Mouse (Mus musculus) neural tube, embryonic 14.5 days (tissue): Measurements from ENCODE around the gene Napsa. TPM values are rescaled to one million over a fixed set of nuclear protein-coding genes. Genes with fewer than 3 reads are reported as not detected.
A peak's percentile ranks its signal among the peaks of the same experiment; 100 is the strongest.

Source experiments
- ATAC-seq: fragments of 200-750 bp; cut with Nextera tagmentation; 2 replicates; pipeline ENCODE4 v1.8.0; 2017; ENCODE audit warnings: low read depth, mild to moderate bottlenecking, moderate TSS enrichment, moderate library complexity
- H3K27ac ChIP-seq: fragments of 300-500 bp; sonication (generic); 2 replicates; pipeline ENCODE4 v1.5.1; 2014; ENCODE audit warnings: low read depth, mild to moderate bottlenecking, control low read depth, low read length, moderate library complexity, mixed read lengths
- H3K27me3 ChIP-seq: fragments of 300-500 bp; sonication (generic); 2 replicates; pipeline ENCODE4 v1.6.1; 2014; ENCODE audit warnings: low read length; ENCODE audit not compliant: control insufficient read depth, insufficient read depth
- H3K36me3 ChIP-seq: fragments of 300-500 bp; sonication (generic); 2 replicates; pipeline ENCODE4 v1.6.1; 2014; ENCODE audit warnings: low read length, mixed read lengths; ENCODE audit not compliant: control insufficient read depth, insufficient read depth
- H3K4me1 ChIP-seq: fragments of 300-500 bp; sonication (generic); 2 replicates; pipeline ENCODE4 v1.6.1; 2014; ENCODE audit warnings: low read length; ENCODE audit not compliant: control insufficient read depth, insufficient read depth
- H3K4me2 ChIP-seq: fragments of 300-500 bp; sonication (generic); 2 replicates; pipeline ENCODE4 v1.6.1; 2014; ENCODE audit warnings: mild to moderate bottlenecking, low read depth, low read length, control low read depth
- H3K4me3 ChIP-seq: fragments of 300-500 bp; sonication (generic); 2 replicates; pipeline ENCODE4 v1.5.1; 2014; ENCODE audit warnings: low read depth, low read length, control low read depth, mixed read lengths
- H3K9ac ChIP-seq: fragments of 300-500 bp; sonication (generic); replicated peaks from 2 replicates; pipeline ENCODE4 v1.6.1; 2014; ENCODE audit warnings: low read depth, mild to moderate bottlenecking, control low read depth, low read length, mixed read lengths
- H3K9me3 ChIP-seq: fragments of 300-500 bp; sonication (generic); 2 replicates; pipeline ENCODE4 v1.6.1; 2016; ENCODE audit warnings: low read length; ENCODE audit not compliant: control insufficient read depth
- WGBS: fragments of 180-500 bp; shearing (Covaris S2); extraction: QIAGEN DNeasy Blood & Tissue Kit; methylation state at CpG from one replicate; pipeline ENCODE4 v1.1.7; 2014; 5-methylcytosine and 5-hydroxymethylcytosine counted together
- polyA plus RNA-seq: library from polyadenylated mRNA; unstranded; fragments of >200 nt; fragmentation: Nextera tagmentation; extraction: Ambion mirVana; gene quantifications from 2 replicates; pipeline ENCODE4 v1.2.1, GENCODE M21; 2014

Napsa gene
- polyA plus RNA-seq, 1 experiment from 2014 or later = 0.82 TPM

DNA sequence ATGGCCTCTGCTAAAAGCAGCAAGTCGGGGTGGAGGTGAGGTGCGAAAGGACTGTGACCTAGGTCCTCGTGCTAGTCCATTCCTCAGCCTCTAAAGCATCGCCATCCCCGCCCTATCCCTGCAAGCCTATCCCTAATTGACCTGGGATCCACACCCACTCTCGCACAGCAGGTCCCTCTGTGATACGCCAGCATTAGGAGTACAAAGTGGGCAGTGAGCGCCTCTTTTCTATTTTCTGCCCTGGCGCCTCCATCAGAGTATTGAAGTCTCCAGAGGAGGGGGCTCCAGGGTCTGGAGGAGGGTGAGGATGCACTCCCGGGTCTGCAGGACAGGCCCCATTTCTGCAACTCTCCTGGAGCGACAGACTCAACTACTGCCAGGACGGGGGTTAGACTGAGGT lies 16.2 kb downstream of the Napsa start:
- Histone ChIP-seq H3K4me2 (peak overlapping the region; percentile 73), H3K9ac (peak overlapping the region; percentile 53), H3K27me3 (peaks cover 11% of the 10 kb centered on the region; the same call in 1 of the 2 replicates), H3K27ac (no peak overlapping the region; the same call in 1 of the 2 replicates), H3K4me1 (peaks cover 38% of the 10 kb centered on the region), H3K4me3 (peak overlapping the region; percentile 42), H3K9me3 (no peaks in the 10 kb centered on the region), H3K36me3 (no peaks in the 10 kb centered on the region)
- no peak for ATAC-seq
- WGBS = 6% methylated on average over 12 of the region's 12 CpGs

DNA sequence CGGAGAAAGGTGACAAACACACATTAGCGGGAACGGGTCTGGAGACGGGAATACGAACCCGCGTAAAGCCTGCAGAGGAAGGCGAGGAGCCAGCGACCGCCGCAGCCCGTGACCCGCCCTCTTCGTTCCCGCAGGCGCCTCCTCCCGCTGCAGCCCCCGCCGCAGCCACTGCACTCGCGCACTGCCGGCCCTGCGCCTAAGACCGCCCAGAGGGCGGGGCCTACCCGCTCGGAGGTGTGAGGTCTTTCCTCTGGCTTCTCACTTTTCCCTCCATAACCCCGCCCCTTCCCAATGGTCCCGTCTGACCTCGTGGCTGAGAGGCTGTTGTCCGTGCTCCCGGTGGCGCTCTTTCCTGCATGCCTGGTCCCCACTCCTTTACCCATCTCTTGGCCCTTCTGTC lies 17.0 kb downstream of the Napsa start:
- Histone ChIP-seq H3K4me2 (peak overlapping the region; percentile 73), H3K36me3 (no peaks in the 10 kb centered on the region), H3K27me3 (peaks cover 11% of the 10 kb centered on the region; the same call in 1 of the 2 replicates), H3K9ac (peak overlapping the region; percentile 53), H3K27ac (peak overlapping the region; percentile 57), H3K4me1 (peaks cover 41% of the 10 kb centered on the region), H3K9me3 (no peaks in the 10 kb centered on the region), H3K4me3 (peak overlapping the region; percentile 42)
- WGBS = 0% methylated on average over 21 of the region's 33 CpGs
- peak; percentile 35 for ATAC-seq

DNA sequence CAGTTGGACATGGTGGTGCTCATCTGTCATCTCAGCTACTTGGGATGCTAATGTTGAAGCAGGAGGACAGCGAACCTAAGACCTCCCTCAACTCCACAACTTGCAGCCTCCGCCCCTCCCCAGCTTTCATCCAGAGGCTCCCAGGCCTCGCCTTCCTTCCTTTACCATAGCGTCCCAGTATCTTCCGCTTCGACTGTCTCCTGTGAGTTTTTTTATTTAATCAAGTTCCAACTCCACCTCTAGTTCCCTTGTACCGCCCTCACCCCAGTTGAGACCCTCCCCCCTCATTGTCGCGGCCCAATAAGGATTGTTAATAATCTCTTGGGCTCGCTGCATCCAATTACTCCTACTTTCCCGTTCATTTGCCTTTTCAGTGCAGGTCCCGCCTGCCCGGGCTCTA lies 17.8 kb downstream of the Napsa start:
- H3K4me3 ChIP-seq = peak overlapping the region; percentile 42
- no peak for ATAC-seq
- peaks cover 45% of the 10 kb centered on the region for H3K4me1 ChIP-seq
- H3K27ac ChIP-seq = peak overlapping the region; percentile 57
- 1% methylated on average over 13 of the region's 13 CpGs for WGBS
- peak overlapping the region; percentile 73 for H3K4me2 ChIP-seq
- H3K36me3 ChIP-seq = no peaks in the 10 kb centered on the region
- H3K9ac ChIP-seq = no peak overlapping the region; the same call in 1 of the 2 replicates
- no peaks in the 10 kb centered on the region for H3K9me3 ChIP-seq
- peaks cover 11% of the 10 kb centered on the region; the same call in 1 of the 2 replicates for H3K27me3 ChIP-seq

DNA sequence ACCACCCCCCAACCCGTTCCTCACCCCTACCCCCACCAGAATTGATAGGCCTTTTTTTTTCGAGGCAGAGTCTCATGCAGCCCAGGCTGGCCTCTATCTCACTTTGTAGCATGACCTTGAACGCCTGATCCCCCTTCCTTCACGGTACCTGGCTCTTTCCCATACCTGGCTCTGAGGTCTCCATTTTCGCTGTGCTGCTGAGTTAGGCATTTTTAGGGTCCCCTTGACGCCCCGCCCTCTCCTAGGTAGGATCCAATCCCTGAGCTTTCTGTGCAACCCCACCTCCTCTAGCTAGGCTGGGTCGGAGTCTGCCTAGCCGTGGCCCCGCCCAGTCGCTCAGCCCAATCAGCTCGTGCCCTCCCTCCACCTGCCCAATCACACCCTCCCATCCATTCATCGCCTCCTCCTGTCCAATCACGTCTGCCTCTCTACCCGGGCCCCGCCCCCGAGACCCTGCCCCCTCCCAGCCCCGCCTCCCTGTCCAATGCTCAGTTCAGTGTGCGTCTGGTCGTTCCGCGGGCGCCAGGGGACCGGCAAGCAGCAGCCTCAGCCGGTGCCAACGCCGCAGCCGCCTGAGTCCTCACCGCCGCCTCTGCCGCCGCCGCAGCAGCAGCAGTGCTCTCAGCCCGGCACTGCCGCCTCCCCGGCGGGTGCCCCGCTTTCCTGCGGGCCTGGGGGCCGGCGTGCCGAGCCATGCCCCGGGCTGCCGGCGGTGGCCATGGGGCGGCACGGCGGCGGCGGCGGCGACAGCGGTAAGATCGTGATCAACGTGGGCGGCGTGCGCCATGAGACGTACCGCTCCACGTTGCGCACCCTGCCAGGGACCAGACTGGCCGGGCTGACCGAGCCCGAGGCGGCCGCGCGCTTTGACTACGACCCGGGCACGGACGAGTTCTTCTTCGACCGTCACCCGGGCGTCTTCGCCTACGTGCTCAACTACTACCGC lies 18.5 kb downstream of the Napsa start, which contains the start of gene Kcnc3:
Gene Kcnc3 (plus strand): TSS at position 263 of the 946 bp plus-strand sequence.
- peak within 1 kb of the TSS; percentile 60 for H3K4me3 ChIP-seq
- H3K27ac ChIP-seq = peak within 1 kb of the TSS; percentile 74
- ATAC-seq = peak; percentile 90
- peak within 1 kb of the TSS; percentile 80 for H3K9ac ChIP-seq
- H3K4me1 ChIP-seq = peaks cover 45% of the 10 kb centered on the region
- H3K36me3 ChIP-seq = no peaks in the 10 kb centered on the region
- peak within 1 kb of the TSS; percentile 73 for H3K4me2 ChIP-seq
- no peaks in the 10 kb centered on the region for H3K9me3 ChIP-seq
- H3K27me3 ChIP-seq = peaks cover 11% of the 10 kb centered on the region; the same call in 1 of the 2 replicates
- WGBS = under 1% methylated on average over 65 of the region's 80 CpGs

DNA sequence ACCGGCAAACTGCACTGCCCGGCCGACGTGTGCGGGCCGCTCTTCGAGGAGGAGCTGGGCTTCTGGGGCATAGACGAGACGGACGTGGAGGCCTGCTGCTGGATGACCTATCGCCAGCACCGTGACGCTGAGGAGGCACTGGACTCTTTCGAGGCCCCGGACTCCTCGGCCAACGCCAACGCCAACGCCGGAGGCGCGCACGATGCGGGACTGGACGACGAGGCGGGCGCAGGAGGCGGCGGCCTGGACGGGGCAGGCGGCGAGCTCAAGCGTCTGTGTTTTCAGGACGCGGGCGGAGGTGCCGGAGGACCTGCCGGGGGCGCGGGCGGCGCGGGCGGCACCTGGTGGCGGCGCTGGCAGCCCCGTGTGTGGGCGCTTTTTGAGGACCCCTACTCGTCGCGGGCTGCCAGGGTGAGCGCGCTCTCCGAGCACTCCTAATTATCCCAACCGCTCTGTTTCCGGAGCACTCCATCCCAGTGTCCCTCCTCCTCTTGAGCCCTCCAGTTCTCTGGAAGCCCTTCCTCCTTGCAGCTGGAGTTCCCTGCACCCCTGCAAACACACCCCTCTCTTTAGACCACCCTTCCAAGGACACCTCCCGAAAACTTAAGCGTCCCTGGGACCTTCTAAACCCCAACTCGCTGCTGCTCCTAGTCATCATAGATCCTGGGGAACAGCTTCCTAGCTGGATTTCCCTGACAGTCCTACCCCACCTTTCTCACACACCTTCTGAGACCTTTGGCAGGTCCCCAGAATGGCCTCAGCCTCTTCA lies 19.4 kb downstream of the Napsa start:
- under 1% methylated on average over 38 of the region's 60 CpGs for WGBS
- no peak for ATAC-seq
- peak overlapping the region; percentile 73 for H3K4me2 ChIP-seq
- H3K4me3 ChIP-seq = peak overlapping the region; percentile 60
- peaks cover 45% of the 10 kb centered on the region for H3K4me1 ChIP-seq
- H3K36me3 ChIP-seq = no peaks in the 10 kb centered on the region
- H3K27me3 ChIP-seq = peaks cover 11% of the 10 kb centered on the region; the same call in 1 of the 2 replicates
- no peaks in the 10 kb centered on the region for H3K9me3 ChIP-seq
- peak overlapping the region; percentile 80 for H3K9ac ChIP-seq
- H3K27ac ChIP-seq = 0 out of 2 replicates have a peak overlapping the region, but pooled peaks have one; percentile 74

DNA sequence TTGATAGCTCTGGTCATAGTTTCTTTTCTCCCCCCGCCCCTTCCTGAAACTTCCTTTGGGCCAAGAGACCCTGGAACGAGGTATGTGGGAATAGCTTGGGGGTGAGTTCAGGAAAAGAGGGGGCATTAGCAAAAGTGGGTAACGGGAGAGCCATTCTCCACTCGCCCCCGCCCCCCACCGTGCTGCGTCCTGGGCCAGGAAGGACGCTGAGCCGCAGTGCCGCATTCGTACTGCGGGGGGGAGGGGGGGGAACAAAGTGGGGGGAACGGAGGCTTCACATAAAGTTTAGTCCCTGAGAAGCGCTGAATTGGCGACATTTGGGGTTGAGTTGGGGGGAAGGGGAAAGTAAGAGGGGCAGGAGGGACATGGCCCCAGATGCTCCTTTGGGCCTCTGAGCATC lies 20.9 kb downstream of the Napsa start:
- no peaks in the 10 kb centered on the region for H3K9me3 ChIP-seq
- H3K27ac ChIP-seq = no peak overlapping the region
- H3K4me2 ChIP-seq = peak overlapping the region; percentile 73
- peaks cover 37% of the 10 kb centered on the region for H3K4me1 ChIP-seq
- H3K36me3 ChIP-seq = no peaks in the 10 kb centered on the region
- no peak overlapping the region for H3K9ac ChIP-seq
- H3K4me3 ChIP-seq = peak overlapping the region; percentile 60; the same call in 1 of the 2 replicates
- peaks cover 7% of the 10 kb centered on the region; the same call in 1 of the 2 replicates for H3K27me3 ChIP-seq
- WGBS = 2% methylated on average over 15 of the region's 15 CpGs
- ATAC-seq = no peak

DNA sequence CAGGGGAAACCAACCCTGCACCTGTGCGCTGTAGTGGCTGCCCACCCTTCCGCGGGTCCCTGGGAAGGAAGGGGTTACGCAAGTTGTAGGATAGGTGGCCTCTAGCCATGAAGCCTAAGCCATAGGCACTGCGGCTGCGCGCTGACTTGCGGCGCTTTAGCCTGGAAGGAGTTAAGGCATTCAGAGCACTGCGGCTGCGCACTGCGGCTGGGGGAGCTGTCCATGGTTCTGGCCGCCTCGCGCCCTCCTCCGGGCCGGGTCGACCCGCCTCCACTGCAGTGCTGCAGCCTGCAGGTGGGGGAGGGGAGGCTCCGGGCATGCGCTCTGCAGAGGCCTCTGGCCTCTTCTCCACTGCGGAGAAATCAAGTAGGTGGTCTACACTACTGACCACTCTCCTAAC lies 21.6 kb downstream of the Napsa start:
- ATAC-seq = peak; percentile 52

DNA sequence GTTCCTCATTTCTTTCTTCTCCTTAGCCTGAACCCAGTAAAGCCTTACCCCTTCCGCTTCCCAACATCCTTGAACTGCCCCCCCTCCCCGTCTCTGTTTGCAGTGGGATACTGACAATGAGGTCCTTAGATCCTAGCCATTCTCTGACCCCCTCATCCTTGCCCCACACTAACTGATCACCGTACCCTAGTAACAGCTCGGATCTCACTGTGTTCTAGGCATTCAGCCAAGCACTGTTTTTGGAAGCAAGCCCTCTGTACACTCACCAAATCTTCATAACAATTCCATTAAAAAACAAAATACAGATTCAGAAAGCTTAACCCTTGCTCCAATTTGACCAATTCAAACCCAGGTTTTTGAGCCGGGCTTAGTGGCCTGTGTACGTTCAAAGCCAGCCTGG lies 22.1 kb downstream of the Napsa start:
- H3K4me1 ChIP-seq = peaks cover 29% of the 10 kb centered on the region

More for the DNA sequence above, 21.6 kb downstream of the Napsa start:
- Histone ChIP-seq H3K4me2 (peak overlapping the region; percentile 73), H3K27me3 (peaks cover 7% of the 10 kb centered on the region; the same call in 1 of the 2 replicates), H3K9me3 (no peaks in the 10 kb centered on the region), H3K4me3 (peak overlapping the region; percentile 60), H3K36me3 (no peaks in the 10 kb centered on the region), H3K27ac (peak overlapping the region; percentile 69; the same call in 1 of the 2 replicates), H3K4me1 (peaks cover 31% of the 10 kb centered on the region), H3K9ac (peak overlapping the region; percentile 58)
- WGBS = 1% methylated on average over 22 of the region's 22 CpGs

More for the DNA sequence above, 22.1 kb downstream of the Napsa start:
- Histone ChIP-seq H3K9ac (peak overlapping the region; percentile 58), H3K36me3 (no peaks in the 10 kb centered on the region), H3K4me2 (peak overlapping the region; percentile 73), H3K27me3 (peaks cover 7% of the 10 kb centered on the region; the same call in 1 of the 2 replicates), H3K4me3 (peak overlapping the region; percentile 60), H3K27ac (peak overlapping the region; percentile 69; the same call in 1 of the 2 replicates), H3K9me3 (no peaks in the 10 kb centered on the region)
- no peak for ATAC-seq
- 55% methylated on average over 6 of the region's 6 CpGs for WGBS
